ENCODE assay signal across 32 mouse cellular contexts in genomic region chr7:120699586-120699985, GRCm38 (mm10). TPM values are rescaled to one million over a fixed set of nuclear protein-coding genes. Genes with fewer than 3 reads are reported as not detected.
DNase-seq lines count a peak whose midpoint lies in the region; ATAC-seq lines count a peak whose summit lies in the region.
"Had no signal": no experiment of that assay in that cellular context is flagged by ENCODE, and none has a peak within 500 bp of the region (broad histone marks: within the 10 kb centered on the region; RNA-seq: fewer than 3 reads in every experiment).

No protein-coding gene starts in this region.

- ATAC-seq in limb, embryonic 12.5 days (ENCODE audit: insufficient number of reproducible peaks, insufficient read depth, low FRiP score, low TSS enrichment, low read depth): no peak
- peak; percentile 18; the same call in 1 of the 2 replicates for ATAC-seq in common myeloid progenitor, adult 5-6 weeks (replicated peaks; ENCODE audit: low read depth, poor library complexity, severe bottlenecking)
- ATAC-seq: forebrain, embryonic 13.5 days; liver, embryonic 12.5 days; liver, postnatal 0 days; midbrain, embryonic 13.5 days had no signal

- DNase-seq in limb, embryonic 10.5 days (ENCODE audit: low spot score): no peak
- DNase-seq in cerebellum, adult 9-10 months: no peak
- DNase-seq in left cerebral cortex, adult 11 months (ENCODE audit: low spot score): no peak
- DNase-seq in spleen, postnatal 10 days (ENCODE audit: low spot score in 2 of 2): no peak
- DNase-seq in cerebellum, adult 8-10 months: no peak
- DNase-seq: adrenal gland, postnatal 14 days; cerebellum, adult 11 months; cerebellum, postnatal 10 days; gastrocnemius, postnatal 25 days; heart, adult 2 months; kidney, adult 9 months; kidney, postnatal 10 days; layer of hippocampus, postnatal 36 days; liver, postnatal 0 days; lung, postnatal 36 days had no signal

- no peak overlapping the region for H3K9ac ChIP-seq in limb, embryonic 12.5 days (replicated peaks)
- H3K9ac ChIP-seq: embryonic facial prominence, embryonic 15.5 days; forebrain, embryonic 13.5 days; heart, embryonic 12.5 days; hindbrain, embryonic 14.5 days; limb, embryonic 13.5 days; liver, embryonic 12.5 days; liver, postnatal 0 days; neural tube, embryonic 12.5 days; stomach, embryonic 15.5 days had no signal

- peaks cover 10% of the 10 kb centered on the region; the same call in 1 of the 2 replicates for H3K4me1 ChIP-seq in limb, embryonic 12.5 days (replicated peaks)
- peaks cover 5% of the 10 kb centered on the region for H3K4me1 ChIP-seq in limb, embryonic 10.5 days
- peaks cover 86% of the 10 kb centered on the region for H3K4me1 ChIP-seq in megakaryocyte, embryonic 14.5 days
- H3K4me1 ChIP-seq: embryonic facial prominence, embryonic 15.5 days had no signal

- no peaks in the 10 kb centered on the region for H3K9me3 ChIP-seq in limb, embryonic 12.5 days
- H3K9me3 ChIP-seq in limb, embryonic 10.5 days (replicated peaks): no peaks in the 10 kb centered on the region
- peaks cover 5% of the 10 kb centered on the region; the same call in 1 of the 2 replicates for H3K9me3 ChIP-seq in megakaryocyte, embryonic 14.5 days
- H3K9me3 ChIP-seq: embryonic facial prominence, embryonic 15.5 days; forebrain, embryonic 13.5 days; heart, embryonic 12.5 days; limb, embryonic 13.5 days; liver, embryonic 12.5 days; midbrain, embryonic 13.5 days; neural tube, embryonic 12.5 days; stomach, embryonic 15.5 days had no signal

- peaks cover 7% of the 10 kb centered on the region for H3K36me3 ChIP-seq in limb, embryonic 12.5 days
- H3K36me3 ChIP-seq in limb, embryonic 10.5 days: peaks cover 6% of the 10 kb centered on the region
- H3K36me3 ChIP-seq in megakaryocyte, embryonic 14.5 days (replicated peaks; ENCODE audit: low read length): peaks cover 30% of the 10 kb centered on the region
- H3K36me3 ChIP-seq: neural tube, embryonic 12.5 days; stomach, embryonic 15.5 days had no signal

- no peak overlapping the region for H3K4me3 ChIP-seq in limb, embryonic 12.5 days (replicated peaks)
- no peak overlapping the region for H3K4me3 ChIP-seq in limb, embryonic 10.5 days
- H3K4me3 ChIP-seq in megakaryocyte, embryonic 14.5 days (replicated peaks): peak overlapping the region; percentile 46
- H3K4me3 ChIP-seq: embryonic facial prominence, embryonic 15.5 days; forebrain, embryonic 13.5 days; heart, adult 2 months; heart, embryonic 12.5 days; limb, embryonic 13.5 days; liver, embryonic 12.5 days; midbrain, embryonic 13.5 days; neural tube, embryonic 12.5 days; stomach, embryonic 15.5 days had no signal

- no peaks in the 10 kb centered on the region for H3K27me3 ChIP-seq in limb, embryonic 12.5 days
- H3K27me3 ChIP-seq in limb, embryonic 10.5 days (ENCODE audit: low read depth, poor library complexity, severe bottlenecking): no peaks in the 10 kb centered on the region
- no peaks in the 10 kb centered on the region for H3K27me3 ChIP-seq in megakaryocyte, embryonic 14.5 days (replicated peaks)
- H3K27me3 ChIP-seq: CH12.LX; embryonic facial prominence, embryonic 15.5 days; forebrain, embryonic 13.5 days; heart, embryonic 12.5 days; limb, embryonic 13.5 days; liver, embryonic 12.5 days; midbrain, embryonic 13.5 days; neural tube, embryonic 12.5 days; stomach, embryonic 15.5 days had no signal

- H3K27ac ChIP-seq in limb, embryonic 12.5 days: 0 out of 2 replicates have a peak overlapping the region, but pooled peaks have one; percentile 53
- H3K27ac ChIP-seq in limb, embryonic 10.5 days: no peak overlapping the region
- H3K27ac ChIP-seq: forebrain, embryonic 13.5 days; heart, adult 2 months; hindbrain, embryonic 14.5 days; limb, embryonic 13.5 days; liver, embryonic 12.5 days; neural tube, embryonic 12.5 days; stomach, embryonic 15.5 days had no signal

- no peak overlapping the region for H3K4me2 ChIP-seq in limb, embryonic 12.5 days
- H3K4me2 ChIP-seq: embryonic facial prominence, embryonic 15.5 days; forebrain, embryonic 13.5 days; heart, embryonic 12.5 days; hindbrain, embryonic 14.5 days; limb, embryonic 13.5 days; liver, embryonic 12.5 days; midbrain, embryonic 13.5 days; neural tube, embryonic 12.5 days; stomach, embryonic 15.5 days had no signal

- WGBS in limb, embryonic 12.5 days: 90% methylated on average over 6 of the region's 6 CpGs
- WGBS in limb, embryonic 10.5 days: 91% methylated on average over 6 of the region's 6 CpGs

RNA-seq across cellular contexts. Expression of gene Mosmo, which starts 22.2 kb away (rescaled TPM):
- polyA plus RNA-seq in limb, embryonic 12.5 days (2016; fragmentation: Nextera tagmentation; extraction: Ambion mirVana): 15.9 and 18.2 TPM in 2 replicates
- 13.5 and 13.9 TPM in 2 replicates for polyA plus RNA-seq in limb, embryonic 10.5 days (2016; fragmentation: Nextera tagmentation; extraction: Ambion mirVana)
- 16.9 and 20.2 TPM in 2 replicates for total RNA-seq in common myeloid progenitor, adult 5-6 weeks (2017)
- polyA plus RNA-seq in megakaryocyte, embryonic 14.5 days (2012; ENCODE audit: insufficient read depth, low replicate concordance): 19.4 and 23.8 TPM in 2 replicates

RNA-seq across cellular contexts. Expression of gene Pdzd9, which starts 29.4 kb away (rescaled TPM):
- polyA plus RNA-seq in limb, embryonic 12.5 days (2016; fragmentation: Nextera tagmentation; extraction: Ambion mirVana): 0.37 and 0.49 TPM in 2 replicates
- polyA plus RNA-seq in limb, embryonic 10.5 days (2016; fragmentation: Nextera tagmentation; extraction: Ambion mirVana): 0.36 and 0.46 TPM in 2 replicates
- 0.09 TPM in 1 of 2 replicates, not detected in the other for total RNA-seq in common myeloid progenitor, adult 5-6 weeks (2017)
- polyA plus RNA-seq in megakaryocyte, embryonic 14.5 days (2012; ENCODE audit: insufficient read depth, low replicate concordance): not detected in 2 replicates
- total RNA-seq: adrenal gland, postnatal 14 days; gastrocnemius, adult 18-20 months; gastrocnemius, postnatal 25 days; heart, adult 2 months; hematopoietic stem cell, adult 5-6 weeks; layer of hippocampus, postnatal 36 days; megakaryocyte-erythroid progenitor cell, adult 5-6 weeks had no signal
- polyA plus RNA-seq: heart, adult 2 months; small intestine, adult 2 months had no signal

RNA-seq across cellular contexts. Expression of gene Vwa3a, which starts 39.5 kb away (rescaled TPM):
- polyA plus RNA-seq in limb, embryonic 12.5 days (2016; fragmentation: Nextera tagmentation; extraction: Ambion mirVana): 0.24 and 0.28 TPM in 2 replicates
- 0.05 and 0.13 TPM in 2 replicates for polyA plus RNA-seq in limb, embryonic 10.5 days (2016; fragmentation: Nextera tagmentation; extraction: Ambion mirVana)
- total RNA-seq in common myeloid progenitor, adult 5-6 weeks (2017): 0.15 TPM in 1 of 2 replicates, not detected in the other
- not detected in 2 replicates for polyA plus RNA-seq in megakaryocyte, embryonic 14.5 days (2012; ENCODE audit: insufficient read depth, low replicate concordance)
- total RNA-seq: CH12.LX; hematopoietic stem cell, adult 5-6 weeks; megakaryocyte-erythroid progenitor cell, adult 5-6 weeks had no signal
- polyA plus RNA-seq: liver, embryonic 12.5 days had no signal
